Mouse (Mus musculus): ENCODE results near the gene Ttc28.

Gene Ttc28

DNA sequence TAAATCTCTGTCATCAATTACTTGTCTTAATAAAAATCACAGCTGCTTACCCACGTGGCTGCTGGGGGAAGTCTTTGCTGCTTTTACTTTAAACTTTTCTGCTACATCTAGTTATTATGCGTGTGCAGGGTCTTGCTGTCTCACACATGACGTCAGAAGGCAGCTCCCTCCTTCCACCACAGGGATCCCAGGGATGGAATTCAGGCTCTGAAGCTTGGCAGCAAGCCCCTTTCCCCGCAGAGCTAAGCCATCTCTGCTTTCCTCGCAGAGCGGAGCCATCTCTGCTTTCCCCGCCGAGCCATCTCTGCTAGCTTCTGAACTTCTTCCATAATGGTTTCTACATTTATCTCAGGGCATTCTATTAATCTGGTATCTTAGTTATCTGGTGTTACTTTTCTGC lies 128.3 kb downstream of the Ttc28 start:
- no peak for DNase-seq (ENCODE audit: low spot score in 2 of 2)

GRCm38 (mm10) chr5:111008431-111008830 lies 128.8 kb downstream of the Ttc28 start:
- no peak for DNase-seq (ENCODE audit: low spot score in 2 of 2)

- DNase-seq (ENCODE audit: low spot score in 2 of 2): no peak
Observed at GRCm38 (mm10) chr5:111011271-111011670, 131.7 kb downstream of the Ttc28 start.

DNA sequence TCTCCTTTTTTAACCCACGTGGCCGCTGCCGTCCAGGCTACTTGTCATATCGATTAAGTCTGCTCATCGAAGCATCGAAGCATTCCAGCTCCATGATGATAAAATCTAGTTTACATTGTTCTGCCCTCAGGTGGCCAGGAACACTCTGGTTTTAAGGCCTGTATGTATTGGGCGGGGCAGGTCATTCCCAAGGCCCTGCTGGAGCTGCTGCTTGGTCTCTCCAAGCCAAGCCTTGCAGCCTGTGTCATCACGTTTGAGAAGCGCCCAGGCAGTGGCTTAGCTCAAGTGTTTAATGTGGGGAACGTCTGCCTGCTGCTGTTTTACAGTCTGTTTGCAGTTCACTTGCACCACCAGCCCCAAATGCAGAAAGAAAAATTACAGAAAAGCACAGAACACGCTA lies 132.5 kb downstream of the Ttc28 start:
- DNase-seq (ENCODE audit: low spot score in 2 of 2): no peak

DNA sequence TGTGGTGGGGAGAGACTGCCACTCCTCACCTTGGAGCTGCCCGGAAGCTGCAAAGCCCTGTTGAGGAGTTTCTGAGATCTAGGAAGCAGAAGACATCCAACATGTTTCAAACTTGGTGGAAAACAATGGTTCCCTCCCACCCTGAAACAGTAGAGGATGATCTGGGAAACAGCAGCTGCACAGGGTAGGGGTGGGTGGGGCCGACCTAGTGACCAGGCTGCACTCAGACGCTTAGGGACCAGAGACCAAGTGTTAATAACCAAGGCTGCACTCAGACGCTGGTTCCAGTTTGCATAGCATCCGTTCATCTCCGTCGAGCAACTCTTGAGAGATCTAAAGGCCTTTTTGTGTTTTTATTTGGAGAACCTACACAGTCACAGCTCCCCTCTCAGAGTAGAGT lies 133.0 kb downstream of the Ttc28 start:
- no peak for DNase-seq (ENCODE audit: low spot score in 2 of 2)

GRCm38 (mm10) chr5:111014960-111015359 lies 135.4 kb downstream of the Ttc28 start:
- no peak for DNase-seq (ENCODE audit: low spot score in 2 of 2)

DNA sequence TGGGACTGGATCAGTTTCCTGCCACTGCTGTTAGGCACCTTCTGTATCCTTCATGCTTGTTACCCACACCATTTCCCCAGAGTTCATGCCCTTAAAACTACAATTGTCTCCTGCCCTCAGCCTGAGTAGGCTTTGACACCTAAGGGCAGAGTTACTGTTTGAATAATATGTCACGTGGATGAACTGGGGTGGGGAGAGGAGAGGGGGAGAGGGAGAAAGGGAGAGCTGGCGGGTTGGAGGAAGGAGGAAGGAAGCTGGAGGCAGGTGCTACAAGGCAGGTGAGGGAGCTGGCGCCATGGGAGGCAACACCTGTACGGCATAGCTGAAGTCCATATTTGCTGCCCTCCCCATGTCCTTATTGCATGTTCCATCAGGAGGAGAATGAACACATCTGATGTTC lies 137.7 kb downstream of the Ttc28 start:
- no peak for DNase-seq (ENCODE audit: low spot score in 2 of 2)

GRCm38 (mm10) chr5:111022339-111022738 lies 142.7 kb downstream of the Ttc28 start:
- DNase-seq (ENCODE audit: low spot score in 2 of 2): no peak

GRCm38 (mm10) chr5:111022940-111023339 lies 143.3 kb downstream of the Ttc28 start:
- no peak for DNase-seq (ENCODE audit: low spot score in 2 of 2)

GRCm38 (mm10) chr5:111024621-111025020 lies 145.0 kb downstream of the Ttc28 start:
- no peak for DNase-seq (ENCODE audit: low spot score in 2 of 2)

- no peak for DNase-seq (ENCODE audit: low spot score in 2 of 2)
Observed at GRCm38 (mm10) chr5:111025476-111025875, 145.9 kb downstream of the Ttc28 start.

DNA sequence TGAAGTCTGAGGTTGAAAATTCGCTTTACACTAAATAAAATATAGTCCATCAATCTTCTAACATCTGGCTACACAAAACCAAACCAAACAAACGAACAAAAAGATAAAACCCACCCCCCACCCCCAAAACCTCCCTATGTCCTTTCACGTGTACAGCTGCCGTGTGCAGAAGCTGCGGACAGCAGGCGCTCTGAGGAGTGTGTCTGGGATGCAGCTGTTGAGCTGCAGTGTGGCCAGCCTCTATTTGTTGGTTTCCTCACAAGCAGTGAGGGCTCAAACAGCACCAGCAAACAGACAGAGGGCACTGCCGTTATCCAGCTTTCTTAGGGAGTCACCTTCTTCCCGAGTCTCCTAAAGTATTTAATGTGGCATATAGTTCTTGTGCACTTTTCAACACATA lies 146.6 kb downstream of the Ttc28 start:
- no peak for DNase-seq (ENCODE audit: low spot score in 2 of 2)

DNA sequence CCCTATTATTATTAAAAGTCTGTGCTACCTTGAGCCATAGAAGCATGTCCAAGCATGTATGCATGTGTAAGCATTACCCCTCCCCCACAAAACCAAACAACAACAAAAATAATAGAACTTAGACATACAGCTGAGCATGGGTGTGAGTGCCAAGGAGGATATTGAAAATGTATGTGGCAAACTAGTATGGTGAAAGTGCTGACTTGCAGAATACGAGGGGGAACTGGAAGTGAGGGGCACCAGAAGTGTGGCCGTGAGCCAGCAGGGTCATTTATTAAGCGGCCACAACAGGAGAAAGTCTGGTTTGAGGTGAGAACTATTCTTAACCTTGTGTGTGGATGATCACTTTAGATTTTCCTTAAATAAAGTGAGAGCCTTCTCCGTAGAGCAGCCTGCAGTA lies 148.7 kb downstream of the Ttc28 start:
- DNase-seq (ENCODE audit: low spot score in 2 of 2): no peak

- DNase-seq (ENCODE audit: low spot score in 2 of 2): peak in 1 of 2 experiments; percentile 28
Observed at GRCm38 (mm10) chr5:111028952-111029351, 149.3 kb downstream of the Ttc28 start.

DNA sequence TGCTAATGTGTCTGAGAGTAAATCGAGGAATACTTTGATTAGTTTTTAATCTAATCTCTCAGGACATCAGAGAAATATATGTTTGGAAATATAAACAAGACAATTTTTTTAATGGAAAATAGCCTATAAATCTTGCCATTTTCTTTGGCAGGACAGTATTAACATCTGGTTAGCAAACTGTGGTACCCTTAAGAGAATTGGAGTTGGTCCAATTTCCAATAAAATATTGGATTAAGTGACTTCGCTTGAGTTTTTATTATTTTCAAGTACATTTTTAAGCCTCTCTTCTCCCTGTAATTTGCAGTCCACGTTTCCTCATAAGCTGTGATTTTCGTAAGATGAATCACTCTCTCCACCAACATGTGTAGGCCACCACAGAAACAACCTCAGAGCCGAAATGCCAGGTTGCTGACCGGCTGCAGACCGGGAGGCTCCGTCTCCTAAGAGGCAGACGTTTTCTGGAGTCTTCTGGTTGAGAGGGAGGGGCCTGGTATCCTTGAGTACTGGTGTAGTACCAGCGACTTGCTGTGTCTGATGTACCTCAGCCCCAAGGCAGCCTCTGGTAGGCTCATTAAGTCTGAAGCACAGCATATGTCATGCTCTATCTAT lies 153.2 kb downstream of the Ttc28 start:
- no peak for DNase-seq (ENCODE audit: low spot score in 2 of 2)

DNA sequence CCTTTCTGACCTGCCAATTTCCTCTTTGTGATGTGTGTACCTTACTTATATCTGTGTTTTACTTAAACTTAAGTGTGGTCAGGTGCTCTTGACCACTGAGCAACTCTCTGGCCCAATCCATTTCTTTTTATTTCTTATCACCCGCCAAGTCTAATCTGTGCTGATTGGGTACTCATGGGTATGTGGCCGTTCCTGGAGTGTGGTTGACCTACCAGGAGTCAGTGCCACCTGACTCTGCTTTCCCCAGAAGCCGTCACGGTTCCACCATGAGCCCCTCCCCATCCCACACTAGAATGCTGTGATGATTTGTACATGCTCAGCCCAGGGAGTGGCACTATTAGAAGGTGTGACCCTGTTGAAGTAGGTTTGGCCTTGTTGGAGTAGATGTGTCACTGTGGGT lies 153.9 kb downstream of the Ttc28 start:
- DNase-seq (ENCODE audit: low spot score in 2 of 2): no peak

GRCm38 (mm10) chr5:111037123-111037748 lies 157.6 kb downstream of the Ttc28 start:
- no peak for DNase-seq (ENCODE audit: low spot score in 2 of 2)

DNA sequence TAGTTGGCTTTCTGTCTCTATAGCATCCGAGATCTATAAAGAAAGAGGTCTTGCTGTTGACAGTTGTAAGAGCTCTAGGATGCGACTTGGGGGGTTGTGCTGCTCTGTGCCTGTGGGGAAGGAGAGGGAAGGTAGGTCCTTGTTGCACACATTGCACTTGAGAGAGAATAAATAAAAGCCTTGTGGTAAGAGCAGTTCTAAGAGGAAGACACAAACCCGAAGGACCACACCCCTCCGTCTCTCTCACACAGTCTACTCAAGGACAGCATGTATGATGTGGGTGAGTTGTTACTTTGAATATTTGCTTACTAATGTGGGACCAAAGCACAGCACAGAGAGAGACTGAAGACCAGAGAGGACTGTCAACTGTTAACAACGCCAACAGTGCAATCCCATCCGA lies 160.2 kb downstream of the Ttc28 start:
- DNase-seq (ENCODE audit: low spot score in 2 of 2): no peak

DNA sequence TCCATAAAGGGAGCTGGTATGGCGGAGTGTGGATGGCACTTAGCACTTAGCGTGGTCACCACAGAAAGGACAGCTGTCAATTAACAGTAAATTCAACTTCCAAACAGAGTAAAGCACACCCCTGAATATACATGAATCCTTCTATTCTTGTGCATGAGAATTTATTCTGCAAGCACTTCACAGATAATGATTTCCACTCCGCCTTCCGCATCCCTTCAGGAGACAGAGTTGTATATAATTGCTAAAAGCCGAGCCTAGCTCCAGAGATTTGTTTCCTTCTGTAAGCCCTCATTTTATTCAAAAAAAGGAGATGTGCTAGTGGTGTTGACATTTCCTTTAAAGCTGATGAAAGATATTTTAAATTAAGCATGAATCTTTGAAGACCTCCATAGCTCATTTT lies 162.3 kb downstream of the Ttc28 start:
- DNase-seq (ENCODE audit: low spot score in 2 of 2): no peak

GRCm38 (mm10) chr5:111044193-111044592 lies 164.6 kb downstream of the Ttc28 start:
- no peak for DNase-seq (ENCODE audit: low spot score in 2 of 2)

DNA sequence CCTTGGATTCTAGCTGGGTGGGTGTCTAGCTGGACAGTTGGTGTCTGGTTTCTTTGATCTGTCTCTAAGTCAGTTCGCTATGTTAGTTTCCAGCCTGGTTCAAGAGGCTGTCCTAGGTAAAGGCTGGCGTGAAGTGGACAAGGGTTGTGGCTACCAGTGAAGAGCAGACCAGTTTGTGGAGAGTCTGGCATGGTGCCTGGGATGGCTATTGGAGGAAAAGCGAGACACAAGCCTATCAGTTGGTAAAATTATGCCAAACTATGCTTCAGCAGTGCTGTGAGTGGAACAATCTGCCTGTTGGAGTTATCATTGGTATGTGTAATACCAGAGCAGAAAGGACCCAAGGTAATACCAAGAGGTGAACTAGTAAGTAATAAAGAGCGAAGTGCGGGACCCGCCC lies 166.8 kb downstream of the Ttc28 start:
- no peak for DNase-seq (ENCODE audit: low spot score in 2 of 2)

DNA sequence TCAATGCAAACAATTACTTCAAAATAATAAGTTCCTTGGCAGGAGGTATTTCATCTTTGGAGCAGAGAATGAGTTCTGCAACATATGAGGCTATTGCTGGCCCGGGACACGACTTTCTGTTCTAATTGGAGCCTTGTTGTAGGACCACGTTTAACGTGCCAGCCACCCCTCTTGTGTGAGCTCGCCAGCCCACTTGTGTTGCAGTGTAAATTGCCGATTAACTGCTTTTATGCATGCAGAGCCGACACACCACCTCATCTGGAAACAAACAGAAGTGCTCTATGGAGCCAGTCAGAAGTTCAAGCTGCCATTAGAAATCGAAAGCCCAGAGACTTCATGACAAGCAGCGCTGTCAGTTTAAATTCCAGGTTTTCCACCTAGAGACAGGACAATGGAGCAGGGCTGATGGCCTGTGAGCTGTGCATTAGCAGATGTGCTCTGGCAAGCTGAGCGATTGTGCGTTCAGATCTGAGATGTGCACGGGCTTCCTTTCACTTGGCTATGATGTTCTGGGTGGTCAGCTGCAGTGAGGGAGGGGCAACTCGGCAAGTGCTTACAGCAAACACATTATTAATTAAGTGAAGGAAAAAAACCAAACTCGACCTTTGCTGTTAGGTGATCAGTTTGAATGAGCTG lies 167.4 kb downstream of the Ttc28 start:
- no peak for DNase-seq (ENCODE audit: low spot score in 2 of 2)

DNA sequence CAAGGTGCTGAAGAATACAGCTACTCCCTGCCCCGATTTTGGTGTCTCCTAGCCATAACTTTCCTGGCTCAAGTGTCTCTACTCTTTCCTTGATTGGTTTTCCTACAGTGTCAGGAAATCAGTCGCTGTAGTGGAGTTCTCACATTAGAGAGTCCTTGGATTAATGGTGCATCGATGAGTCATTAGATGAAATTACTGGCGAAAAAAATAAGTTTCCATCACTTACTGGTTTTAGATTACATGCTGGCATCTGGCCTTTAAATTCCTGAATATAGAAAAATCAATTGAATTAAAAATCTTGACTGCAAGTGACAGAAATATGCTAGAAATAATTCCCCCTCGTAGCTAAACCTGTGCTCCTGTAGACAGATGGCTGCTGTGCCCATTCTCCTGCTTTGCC lies 168.4 kb downstream of the Ttc28 start:
- no peak for DNase-seq (ENCODE audit: low spot score in 2 of 2)
